Mouse (Mus musculus) liver, embryonic 14.5 days (tissue): Measurements from ENCODE around the gene 1500011B03Rik. TPM values are rescaled to one million over a fixed set of nuclear protein-coding genes. Genes with fewer than 3 reads are reported as not detected.
A peak's percentile ranks its signal among the peaks of the same experiment; 100 is the strongest.

Experiments
- ATAC-seq: fragments of 200-750 bp; cut with Nextera tagmentation; 2 replicates; pipeline ENCODE4 v1.8.0; 2017; ENCODE audit warnings: moderate number of reproducible peaks, mild to moderate bottlenecking, moderate library complexity; ENCODE audit not compliant: insufficient read depth
- DNase-seq, 3 experiments: peaks; one replicate each; pipeline ENCODE4 v3.0.0-alpha.2; 2012 to 2013; ENCODE audit warnings: low read depth in 3 of 3, low spot score in 3 of 3
- H3K27ac ChIP-seq: fragments of 300-500 bp; sonication (generic); 2 replicates; pipeline ENCODE4 v1.5.1; 2014; ENCODE audit warnings: moderate library complexity, mild to moderate bottlenecking, control low read depth, inconsistent platforms
- H3K27me3 ChIP-seq: fragments of 300-500 bp; sonication (generic); 2 replicates; pipeline ENCODE4 v1.6.1; 2014; ENCODE audit warnings: mild to moderate bottlenecking, low read length, moderate library complexity; ENCODE audit not compliant: control insufficient read depth, insufficient read depth
- H3K36me3 ChIP-seq: fragments of 300-500 bp; sonication (generic); replicated peaks from 2 replicates; pipeline ENCODE4 v1.6.1; 2014; ENCODE audit warnings: low read depth; ENCODE audit not compliant: control insufficient read depth, insufficient read depth
- H3K4me1 ChIP-seq, 2 experiments: fragments of 200-500 bp in 1 of 2; fragments of 300-500 bp in 1 of 2; sonication (generic) in 1 of 2; replicated peaks; 2 replicates each; pipeline ENCODE4 v1.6.1; 2012 to 2014; ENCODE audit warnings: antibody characterized with exemption in 1 of 2, inconsistent platforms in 1 of 2, low read length in 1 of 2; ENCODE audit not compliant: control insufficient read depth in 2 of 2, insufficient read depth in 2 of 2
- H3K4me2 ChIP-seq: fragments of 300-500 bp; sonication (generic); 2 replicates; pipeline ENCODE4 v1.6.1; 2014; ENCODE audit warnings: low read depth, mild to moderate bottlenecking, control low read depth, moderate library complexity
- H3K4me3 ChIP-seq, 2 experiments: fragments of 200-500 bp in 1 of 2; fragments of 300-500 bp in 1 of 2; sonication (generic) in 1 of 2; 2 replicates each; pipeline ENCODE4 v1.5.1; 2012 to 2014; ENCODE audit warnings: low read depth in 2 of 2, low read length in 2 of 2, mild to moderate bottlenecking in 2 of 2, control low read depth in 1 of 2, inconsistent platforms in 1 of 2, moderate library complexity in 1 of 2; ENCODE audit not compliant: insufficient read depth in 1 of 2
- H3K9ac ChIP-seq: fragments of 300-500 bp; sonication (generic); replicated peaks from 2 replicates; pipeline ENCODE4 v1.6.1; 2014; ENCODE audit warnings: mild to moderate bottlenecking, control low read depth, moderate library complexity
- H3K9me3 ChIP-seq: fragments of 300-500 bp; sonication (generic); 2 replicates; pipeline ENCODE4 v1.6.1; 2016; ENCODE audit warnings: low read length, mixed read lengths; ENCODE audit not compliant: control insufficient read depth
- CTCF ChIP-seq: IDR thresholded peaks from 2 replicates; pipeline ENCODE4 v1.5.1; 2016; ENCODE audit warnings: antibody characterized with exemption, low read depth, control low read depth
- EP300 ChIP-seq: IDR thresholded peaks from 2 replicates; pipeline ENCODE4 v1.6.1; 2016; ENCODE audit warnings: antibody characterized with exemption, low read depth
- WGBS: fragments of 180-500 bp; shearing (Covaris S2); extraction: QIAGEN DNeasy Blood & Tissue Kit; methylation state at CpG from one replicate; pipeline ENCODE4 v1.1.7; 2014; ENCODE audit not compliant: insufficient replicate concordance; 5-methylcytosine and 5-hydroxymethylcytosine counted together
- polyA plus RNA-seq, 2 experiments: library from polyadenylated mRNA; depleted of rRNA in 1 of 2; stranded (reverse) in 1 of 2; unstranded in 1 of 2; fragments of >200 nt; fragmentation: Nextera tagmentation in 1 of 2; extraction: Ambion mirVana in 1 of 2; gene quantifications; 2 replicates each; pipeline versions ENCODE4 v1.2.1 to v1.2.3; 2012 to 2014

Gene 1500011B03Rik
- polyA plus RNA-seq, 2 experiments = 17.5 to 36.0 TPM

DNA sequence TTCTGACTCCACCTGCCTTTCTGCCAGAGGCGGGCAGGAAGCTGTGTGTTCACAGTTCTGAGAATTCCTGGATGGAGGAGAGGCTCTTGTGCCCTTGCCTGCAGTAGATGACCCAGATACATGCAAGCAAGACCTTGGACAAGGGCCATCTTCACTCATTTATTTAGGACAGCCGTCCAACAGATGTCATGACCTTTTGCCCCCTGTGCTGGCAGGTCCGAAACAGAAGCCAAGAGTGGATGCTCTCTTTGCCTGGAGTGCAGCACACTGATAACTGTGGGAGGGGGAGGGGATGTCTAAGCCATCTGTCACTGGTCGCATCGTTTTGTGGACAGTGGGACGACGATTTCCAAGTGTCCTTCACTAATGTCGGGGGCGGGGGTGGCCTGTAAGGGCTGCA lies 28.0 kb downstream of the 1500011B03Rik start:
- H3K27ac ChIP-seq = no peak overlapping the region
- TF ChIP-seq EP300 (no peak), CTCF (no peak)

DNA sequence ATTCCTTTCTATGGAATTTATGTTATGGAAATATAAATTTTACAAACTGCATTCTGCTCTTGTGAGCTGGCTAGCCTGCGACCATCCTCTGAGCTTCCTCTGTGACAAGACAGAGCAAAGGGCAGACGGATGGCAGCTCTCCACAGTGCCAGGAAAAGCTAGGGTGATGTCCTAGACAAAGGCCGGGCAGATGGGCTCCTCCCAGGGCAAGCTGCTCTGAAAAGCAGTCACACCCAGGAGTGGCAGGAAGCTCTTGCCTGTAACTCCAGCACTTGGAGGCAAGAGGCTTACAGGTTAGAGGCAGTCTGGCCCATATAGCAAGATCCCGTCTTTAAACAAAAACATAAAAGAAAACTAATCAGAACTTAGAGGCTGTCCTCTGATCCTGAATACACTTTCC lies 28.7 kb downstream of the 1500011B03Rik start:
- no peak for TF ChIP-seq EP300
- TF ChIP-seq CTCF = no peak
- Histone ChIP-seq H3K4me3 (no peak overlapping the region), H3K4me2 (no peak overlapping the region), H3K9me3 (no peaks in the 10 kb centered on the region), H3K27me3 (no peaks in the 10 kb centered on the region), H3K4me1 (peaks cover 0 to 9% of the 10 kb centered on the region in 2 experiments; a peak in 2 of 4 replicates), H3K27ac (no peak overlapping the region), H3K9ac (no peak overlapping the region), H3K36me3 (peaks cover 36% of the 10 kb centered on the region)
- 64% methylated on average over 4 of the region's 4 CpGs for WGBS
- DNase-seq (no peak), ATAC-seq (no peak)

More for the DNA sequence above, 28.0 kb downstream of the 1500011B03Rik start:
- Histone ChIP-seq H3K4me2 (no peak overlapping the region), H3K4me3 (no peak overlapping the region), H3K4me1 (peaks cover 0 to 9% of the 10 kb centered on the region in 2 experiments; a peak in 2 of 4 replicates), H3K27me3 (no peaks in the 10 kb centered on the region), H3K9me3 (no peaks in the 10 kb centered on the region), H3K9ac (no peak overlapping the region), H3K36me3 (peaks cover 36% of the 10 kb centered on the region)
- no peak for DNase-seq
- 57% methylated on average over 9 of the region's 9 CpGs for WGBS
- no peak for ATAC-seq

GRCm38 (mm10) chr5:114793317-114793716 lies 30.0 kb downstream of the 1500011B03Rik start:
- H3K27ac ChIP-seq = no peak overlapping the region
- peaks cover 42% of the 10 kb centered on the region for H3K36me3 ChIP-seq
- no peak overlapping the region for H3K4me3 ChIP-seq
- H3K27me3 ChIP-seq = no peaks in the 10 kb centered on the region
- 84% methylated on average over 7 of the region's 7 CpGs for WGBS
- H3K4me2 ChIP-seq = no peak overlapping the region
- DNase-seq (no peak), ATAC-seq (no peak)
- H3K4me1 ChIP-seq = peaks cover 0 to 9% of the 10 kb centered on the region in 2 experiments; a peak in 2 of 4 replicates
- H3K9ac ChIP-seq = no peak overlapping the region
- TF ChIP-seq CTCF (no peak), EP300 (no peak)
- H3K9me3 ChIP-seq = no peaks in the 10 kb centered on the region

DNA sequence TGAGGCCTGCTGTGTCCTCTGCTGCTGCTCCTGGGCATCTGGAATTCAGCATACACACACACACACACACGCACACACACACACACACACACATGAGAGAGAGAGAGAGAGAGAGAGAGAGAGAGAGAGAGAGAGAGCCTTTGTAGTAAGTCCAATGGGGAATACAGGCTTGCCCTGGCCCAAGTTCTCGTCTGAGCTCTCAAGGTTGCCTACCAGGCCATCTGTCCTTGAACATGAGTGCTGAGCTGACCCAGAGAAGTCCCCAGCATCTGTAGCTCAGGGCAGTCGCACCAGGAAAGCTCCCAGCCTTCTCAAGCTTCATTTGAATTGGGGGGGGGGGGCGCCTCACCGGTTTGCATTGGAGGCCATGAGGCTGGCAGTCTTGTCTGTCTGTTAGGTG lies 38.1 kb downstream of the 1500011B03Rik start:
- Histone ChIP-seq H3K4me3 (no peak overlapping the region), H3K36me3 (peaks cover 19% of the 10 kb centered on the region), H3K27ac (peak overlapping the region; percentile 0; the same call in 1 of the 2 replicates), H3K4me1 (peaks cover 23 to 36% of the 10 kb centered on the region in 2 experiments), H3K9ac (peak overlapping the region; percentile 0), H3K4me2 (peak overlapping the region; percentile 37), H3K27me3 (no peaks in the 10 kb centered on the region), H3K9me3 (no peaks in the 10 kb centered on the region)
- WGBS = 20% methylated on average over 5 of the region's 5 CpGs
- ATAC-seq (no peak), DNase-seq (no peak)
- TF ChIP-seq CTCF = no peak
- TF ChIP-seq EP300 = no peak

DNA sequence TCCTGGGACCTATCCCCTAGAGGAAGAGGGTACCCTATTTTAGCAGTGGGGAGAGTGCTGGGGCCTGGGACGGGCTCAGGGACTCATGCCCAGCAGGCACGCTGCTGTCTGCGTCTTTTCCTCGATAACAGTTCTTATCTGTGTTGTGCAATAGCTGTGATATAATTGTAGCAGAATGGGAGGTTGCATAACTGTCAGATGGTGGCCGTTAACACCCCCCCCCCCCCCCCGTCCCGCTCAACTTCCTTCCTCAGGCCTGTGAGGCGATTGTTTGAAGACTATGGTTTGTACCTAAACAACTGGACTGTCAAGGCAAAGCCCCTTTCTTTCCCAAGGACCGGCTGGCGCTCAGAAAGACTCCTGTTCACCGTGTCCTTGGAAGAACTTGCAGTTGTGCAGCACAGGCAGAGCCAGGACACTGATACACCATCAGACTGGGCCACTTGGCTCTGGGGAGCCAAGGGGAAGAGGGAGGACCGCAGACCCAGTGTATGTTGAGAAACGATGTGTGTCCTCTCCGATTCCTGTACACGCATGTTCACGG lies 38.6 kb downstream of the 1500011B03Rik start:
- no peak overlapping the region; a peak in 1 of 4 replicates for H3K4me3 ChIP-seq
- H3K27ac ChIP-seq = peak overlapping the region; percentile 0; the same call in 1 of the 2 replicates
- no peaks in the 10 kb centered on the region for H3K9me3 ChIP-seq
- peak; percentile 65 to 69 (median 65) for DNase-seq
- H3K36me3 ChIP-seq = peaks cover 19% of the 10 kb centered on the region
- H3K27me3 ChIP-seq = no peaks in the 10 kb centered on the region
- WGBS = 6% methylated on average over 16 of the region's 16 CpGs
- H3K4me1 ChIP-seq = peaks cover 23 to 36% of the 10 kb centered on the region in 2 experiments
- peak overlapping the region; percentile 37 for H3K4me2 ChIP-seq
- TF ChIP-seq EP300 (peak; percentile 92), CTCF (no peak)
- peak; percentile 82 for ATAC-seq
- H3K9ac ChIP-seq = peak overlapping the region; percentile 0
